ENCODE assay signal across 11 mouse cellular contexts in genomic region chr8:94967071-94967470, GRCm38 (mm10). TPM values are rescaled to one million over a fixed set of nuclear protein-coding genes. Genes with fewer than 3 reads are reported as not detected.
A peak's percentile ranks its signal among the peaks of the same experiment; 100 is the strongest.
DNase-seq lines count a peak whose midpoint lies in the region; ATAC-seq and TF ChIP-seq lines count a peak whose summit lies in the region.
"Had no signal": no experiment of that assay in that cellular context is flagged by ENCODE, and none has a peak within 500 bp of the region (broad histone marks: within the 10 kb centered on the region; RNA-seq: fewer than 3 reads in every experiment).

No protein-coding gene starts in this region.

- ATAC-seq in intestine, embryonic 15.5 days = peak; percentile 67
- ATAC-seq in liver, embryonic 13.5 days (ENCODE audit: low read depth) = no peak
- ATAC-seq in megakaryocyte, adult 5-6 weeks (ENCODE audit: poor library complexity, severe bottlenecking) = peak; percentile 44

- no peak for DNase-seq in heart, adult 2 months
- no peak for DNase-seq in heart, postnatal 4 days
- DNase-seq in liver, embryonic 13.5 days = no peak
- DNase-seq in frontal cortex, adult 2 months (ENCODE audit: extremely low spot score in 1 of 2, low spot score in 1 of 2) = no peak
- DNase-seq in ovary, postnatal 36 days (ENCODE audit: low spot score) = no peak
- no peak for DNase-seq in neural tube, embryonic 10.5 days (ENCODE audit: extremely low spot score, low spot score)
- DNase-seq: gastrocnemius, postnatal 25 days had no signal

- WGBS in heart, adult 2 months = 63% methylated on average over 4 of the region's 4 CpGs
- 51% methylated on average over 4 of the region's 4 CpGs for WGBS in intestine, embryonic 15.5 days
- 28% methylated on average over 4 of the region's 4 CpGs for WGBS in liver, embryonic 13.5 days (ENCODE audit: insufficient replicate concordance)

- H3K36me3 ChIP-seq in heart, adult 2 months (ENCODE audit: control insufficient read depth, insufficient read depth, low read length) = no peaks in the 10 kb centered on the region
- H3K36me3 ChIP-seq in intestine, embryonic 15.5 days = no peaks in the 10 kb centered on the region
- no peaks in the 10 kb centered on the region for H3K36me3 ChIP-seq in liver, embryonic 13.5 days
- H3K36me3 ChIP-seq: embryonic facial prominence, embryonic 10.5 days; forebrain, embryonic 10.5 days had no signal

- H3K9me3 ChIP-seq in intestine, embryonic 15.5 days = no peaks in the 10 kb centered on the region
- H3K9me3 ChIP-seq in liver, embryonic 13.5 days (replicated peaks) = no peaks in the 10 kb centered on the region
- H3K9me3 ChIP-seq: embryonic facial prominence, embryonic 10.5 days; forebrain, embryonic 10.5 days had no signal

- peak overlapping the region; percentile 43 for H3K27ac ChIP-seq in heart, adult 2 months
- H3K27ac ChIP-seq in intestine, embryonic 15.5 days = peak overlapping the region; percentile 23; the same call in 1 of the 2 replicates
- H3K27ac ChIP-seq in liver, embryonic 13.5 days = peak overlapping the region; percentile 99
- H3K27ac ChIP-seq: embryonic facial prominence, embryonic 10.5 days; forebrain, embryonic 10.5 days had no signal

- no peak overlapping the region for H3K4me2 ChIP-seq in intestine, embryonic 15.5 days (replicated peaks)
- H3K4me2 ChIP-seq in liver, embryonic 13.5 days = no peak overlapping the region

- no peak overlapping the region for H3K4me3 ChIP-seq in heart, adult 2 months
- H3K4me3 ChIP-seq in intestine, embryonic 15.5 days (replicated peaks) = no peak overlapping the region
- H3K4me3 ChIP-seq in liver, embryonic 13.5 days (replicated peaks) = no peak overlapping the region
- H3K4me3 ChIP-seq: embryonic facial prominence, embryonic 10.5 days; forebrain, embryonic 10.5 days had no signal

- no peak for TF ChIP-seq POLR2A in heart, adult 2 months (IDR thresholded peaks at IDR 0.05; ENCODE audit: insufficient read depth, low read depth, low read length)

- no peak for TF ChIP-seq CTCF in heart, adult 2 months (IDR thresholded peaks at IDR 0.05)

- no peak overlapping the region for H3K9ac ChIP-seq in heart, adult 2 months (ENCODE audit: low read depth, low read length)
- H3K9ac ChIP-seq in intestine, embryonic 15.5 days = no peak overlapping the region
- H3K9ac ChIP-seq in liver, embryonic 13.5 days = peak overlapping the region; percentile 4; the same call in 1 of the 2 replicates

- intact Hi-C loops in heart, adult 2 months (cut with DNase I) = no loop called here

- TF ChIP-seq EP300 in heart, adult 2 months (IDR thresholded peaks at IDR 0.05; ENCODE audit: insufficient read depth, low read depth, low read length) = no peak

- peaks cover 5% of the 10 kb centered on the region for H3K4me1 ChIP-seq in heart, adult 2 months (ENCODE audit: control insufficient read depth, insufficient read depth, low read length)
- H3K4me1 ChIP-seq in intestine, embryonic 15.5 days (replicated peaks) = peaks cover 6% of the 10 kb centered on the region
- peaks cover 88% of the 10 kb centered on the region for H3K4me1 ChIP-seq in liver, embryonic 13.5 days (replicated peaks)

- H3K27me3 ChIP-seq in heart, adult 2 months (ENCODE audit: control insufficient read depth, insufficient read depth, low read length) = no peaks in the 10 kb centered on the region
- H3K27me3 ChIP-seq in intestine, embryonic 15.5 days (replicated peaks) = no peaks in the 10 kb centered on the region
- H3K27me3 ChIP-seq in liver, embryonic 13.5 days = no peaks in the 10 kb centered on the region

- H3K79me2 ChIP-seq in heart, adult 2 months (replicated peaks; ENCODE audit: control insufficient read depth, insufficient read depth, low read length) = no peaks in the 10 kb centered on the region

RNA-seq across cellular contexts. Expression of gene Adgrg1, which starts 7.5 kb away (rescaled TPM):
- total RNA-seq in heart, adult 2 months (2021) = 10 to 100 TPM; 52.1 to 67.8 TPM
- polyA plus RNA-seq in heart, adult 2 months (2012; rRNA removed) = 96.1 and 107 TPM in 2 replicates
- total RNA-seq in heart, postnatal 4 days (2021) = 10 to 100 TPM; 22.7 to 25.6 TPM
- 22.4 and 23.8 TPM in 2 replicates for polyA plus RNA-seq in intestine, embryonic 15.5 days (2015; fragmentation: Nextera tagmentation; extraction: Ambion mirVana)
- 42.7 and 55.6 TPM in 2 replicates for polyA plus RNA-seq in liver, embryonic 13.5 days (2015; fragmentation: Nextera tagmentation; extraction: Ambion mirVana)
- 7.3 and 7.8 TPM in 2 replicates for total RNA-seq in megakaryocyte, adult 5-6 weeks (2015)
- total RNA-seq in megakaryocyte, adult 5-6 weeks (2017) = 2.8 and 14.0 TPM in 2 replicates
- 127 and 147 TPM in 2 replicates for polyA plus RNA-seq in frontal cortex, adult 2 months (2012; rRNA removed)

RNA-seq across cellular contexts. Expression of gene Adgrg5, which starts 43.6 kb away (rescaled TPM):
- under 1 TPM; 0.08 to 0.27 TPM for total RNA-seq in heart, adult 2 months (2021)
- polyA plus RNA-seq in heart, adult 2 months (2012; rRNA removed) = 0.62 and 0.97 TPM in 2 replicates
- under 1 TPM; 0.12 to 0.50 TPM for total RNA-seq in heart, postnatal 4 days (2021)
- polyA plus RNA-seq in intestine, embryonic 15.5 days (2015; fragmentation: Nextera tagmentation; extraction: Ambion mirVana) = 1.3 and 2.1 TPM in 2 replicates
- 0.43 and 0.52 TPM in 2 replicates for polyA plus RNA-seq in liver, embryonic 13.5 days (2015; fragmentation: Nextera tagmentation; extraction: Ambion mirVana)
- total RNA-seq in megakaryocyte, adult 5-6 weeks (2015) = 0.58 and 2.4 TPM in 2 replicates
- total RNA-seq in megakaryocyte, adult 5-6 weeks (2017) = 0.45 and 1.2 TPM in 2 replicates
- polyA plus RNA-seq in frontal cortex, adult 2 months (2012; rRNA removed) = 0.04 and 0.06 TPM in 2 replicates
- total RNA-seq: gastrocnemius, postnatal 25 days had no signal

RNA-seq across cellular contexts. Expression of gene Ccdc102a, which starts 49.2 kb away (rescaled TPM):
- 1 to 10 TPM; 5.0 to 5.7 TPM for total RNA-seq in heart, adult 2 months (2021)
- 5.2 and 6.4 TPM in 2 replicates for polyA plus RNA-seq in heart, adult 2 months (2012; rRNA removed)
- 10 to 100 TPM; 18.1 to 19.4 TPM for total RNA-seq in heart, postnatal 4 days (2021)
- polyA plus RNA-seq in intestine, embryonic 15.5 days (2015; fragmentation: Nextera tagmentation; extraction: Ambion mirVana) = 20.1 and 20.7 TPM in 2 replicates
- 3.5 TPM in 2 replicates for polyA plus RNA-seq in liver, embryonic 13.5 days (2015; fragmentation: Nextera tagmentation; extraction: Ambion mirVana)
- 1.8 and 3.3 TPM in 2 replicates for total RNA-seq in megakaryocyte, adult 5-6 weeks (2015)
- total RNA-seq in megakaryocyte, adult 5-6 weeks (2017) = 9.1 and 10.7 TPM in 2 replicates
- 2.9 and 3.1 TPM in 2 replicates for polyA plus RNA-seq in frontal cortex, adult 2 months (2012; rRNA removed)

RNA-seq across cellular contexts. Expression of gene Adgrg3, which starts 50.4 kb away (rescaled TPM):
- 1 to 10 TPM; 1.3 to 2.5 TPM for total RNA-seq in heart, adult 2 months (2021)
- 4.3 and 4.9 TPM in 2 replicates for polyA plus RNA-seq in heart, adult 2 months (2012; rRNA removed)
- 1 to 10 TPM; 3.3 to 3.8 TPM for total RNA-seq in heart, postnatal 4 days (2021)
- polyA plus RNA-seq in intestine, embryonic 15.5 days (2015; fragmentation: Nextera tagmentation; extraction: Ambion mirVana) = 3.4 and 3.5 TPM in 2 replicates
- polyA plus RNA-seq in liver, embryonic 13.5 days (2015; fragmentation: Nextera tagmentation; extraction: Ambion mirVana) = 5.5 and 6.0 TPM in 2 replicates
- 15.5 and 21.6 TPM in 2 replicates for total RNA-seq in megakaryocyte, adult 5-6 weeks (2015)
- 28.8 and 38.7 TPM in 2 replicates for total RNA-seq in megakaryocyte, adult 5-6 weeks (2017)
- 0.54 and 0.59 TPM in 2 replicates for polyA plus RNA-seq in frontal cortex, adult 2 months (2012; rRNA removed)

Comparison
In these comparisons a context has a peak if more than half of its experiments do, and no peak if none do; other contexts are left out.
1. H3K27ac ChIP-seq: peak in every context shown above with its lines; median percentile 99 in liver, embryonic 13.5 days; 43 in heart, adult 2 months; 23 in intestine, embryonic 15.5 days.